Mouse (Mus musculus) lung, postnatal 25 days (tissue): ENCODE data around the gene Acvr1.

Experiments
- DNase-seq: peaks from one replicate; pipeline ENCODE4 v3.0.0; 2022; ENCODE audit warnings: low spot score

Gene Acvr1

DNA sequence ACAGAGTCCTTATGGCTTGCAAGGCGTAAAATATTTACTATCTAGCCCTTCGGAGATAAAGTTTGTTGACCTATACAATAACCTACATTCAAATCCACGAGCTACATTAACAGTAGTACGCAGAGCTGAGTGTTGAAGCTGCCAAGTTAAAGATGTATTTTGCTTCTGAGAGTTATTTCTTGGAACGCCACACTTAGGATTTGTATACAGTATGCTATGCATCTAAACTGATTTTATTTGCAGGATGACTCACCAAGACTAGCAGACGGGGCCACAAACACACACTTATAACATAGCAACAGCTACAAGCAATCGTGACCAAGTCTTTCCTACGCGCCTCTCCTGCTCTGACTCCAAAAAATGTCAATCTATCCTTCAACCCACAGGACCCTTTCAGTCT lies 46.2 kb downstream of the Acvr1 start:
- DNase-seq = no peak

DNA sequence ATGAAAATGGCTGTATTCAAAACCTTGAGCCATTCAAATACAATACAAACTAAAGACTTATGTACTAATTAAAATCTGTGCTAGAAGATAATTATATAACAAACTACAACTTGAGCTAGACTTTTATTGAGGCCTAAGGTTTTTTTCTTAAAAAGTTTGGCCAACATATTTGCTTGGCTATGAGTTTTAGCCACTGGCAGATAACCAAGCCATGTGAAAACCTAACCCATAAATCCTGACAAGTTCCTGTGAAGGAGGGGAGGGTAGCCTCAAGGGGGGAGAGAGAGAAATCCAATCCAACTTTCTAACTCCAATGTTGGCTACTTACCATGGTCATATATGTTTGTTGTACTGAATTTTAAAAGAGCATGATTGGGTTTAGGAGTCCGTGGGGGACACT lies 48.4 kb downstream of the Acvr1 start:
- no peak for DNase-seq

- DNase-seq = no peak
These were observed 50.0 kb downstream of the Acvr1 start for GRCm38 (mm10) chr2:58516920-58517319.

- no peak for DNase-seq
These were observed 51.0 kb downstream of the Acvr1 start for GRCm38 (mm10) chr2:58516000-58516399.

- DNase-seq = no peak
These were observed 52.5 kb downstream of the Acvr1 start for GRCm38 (mm10) chr2:58514489-58514888.

DNA sequence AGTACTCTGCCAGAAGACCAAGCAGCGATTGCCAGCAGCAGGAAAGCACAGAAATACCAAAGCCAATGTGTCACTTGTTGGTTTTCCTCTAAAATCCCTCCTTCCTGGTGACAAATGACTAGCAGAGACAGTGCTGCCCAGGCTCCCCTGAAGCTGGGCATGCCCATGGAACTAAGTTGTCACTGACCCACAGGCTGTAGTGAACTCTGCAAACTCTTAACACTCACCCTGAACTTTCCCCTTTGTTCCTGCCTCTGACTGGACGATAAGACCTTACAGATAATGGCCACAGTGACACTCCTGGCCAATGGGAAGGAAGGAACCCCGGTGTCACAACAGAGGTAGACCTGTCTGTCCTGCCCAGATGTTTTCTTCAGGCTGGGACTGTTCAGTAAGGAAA lies 53.7 kb downstream of the Acvr1 start:
- DNase-seq = no peak

DNA sequence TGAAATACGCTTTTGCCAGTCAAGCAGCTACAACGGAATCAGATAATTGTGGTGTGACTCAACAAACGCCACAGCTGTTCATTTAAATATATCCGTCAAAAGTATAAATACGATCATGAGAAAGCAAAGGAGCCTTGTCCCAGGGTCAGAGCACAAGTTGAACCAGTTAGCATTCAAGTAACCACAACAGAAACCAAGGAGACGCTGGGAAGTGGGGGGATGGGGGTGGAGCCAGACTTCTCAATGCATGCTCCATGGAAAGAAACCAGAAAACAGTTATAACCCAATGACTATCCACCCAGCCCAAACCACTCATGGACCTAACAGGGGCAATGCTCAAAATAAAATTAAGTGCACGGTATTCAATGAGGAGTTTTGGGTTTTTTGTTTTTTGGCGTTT lies 56.8 kb downstream of the Acvr1 start:
- no peak for DNase-seq

DNA sequence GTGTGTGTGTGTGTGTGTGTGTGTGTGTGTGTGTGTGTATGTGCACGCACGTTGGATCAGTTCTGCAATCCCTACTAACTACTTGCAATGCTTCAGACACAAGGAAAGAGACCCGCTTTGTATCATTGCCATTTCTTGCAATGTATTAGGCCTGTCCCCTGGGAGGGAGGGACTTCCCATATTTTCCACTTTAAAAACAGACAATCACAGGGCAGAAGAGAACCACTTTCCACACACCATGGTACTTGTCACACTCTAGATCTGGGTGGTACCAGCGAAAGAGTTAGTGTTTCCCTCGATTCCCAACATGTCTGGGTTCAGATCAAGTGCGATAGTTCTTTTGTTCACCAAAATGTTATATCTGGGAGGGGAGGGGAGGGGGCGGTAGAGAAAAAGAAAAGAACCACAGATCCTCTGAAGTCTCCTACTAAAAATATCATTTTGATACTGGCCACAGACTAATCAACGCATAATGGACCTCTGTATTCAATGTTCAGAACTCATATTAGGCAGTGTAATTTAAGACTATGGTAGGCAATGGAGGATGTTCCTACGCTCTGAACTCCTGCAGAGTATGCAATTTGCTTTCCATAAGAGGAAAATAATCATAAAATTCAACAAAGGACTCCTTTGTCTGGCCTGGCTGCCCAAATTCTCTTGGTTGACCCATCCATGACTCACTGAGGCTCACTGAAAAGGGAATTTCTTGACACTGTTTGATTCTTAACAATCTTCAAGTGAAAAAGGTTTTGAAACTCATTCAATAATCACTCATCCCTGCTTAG lies 61.5 kb downstream of the Acvr1 start:
- DNase-seq = no peak

DNA sequence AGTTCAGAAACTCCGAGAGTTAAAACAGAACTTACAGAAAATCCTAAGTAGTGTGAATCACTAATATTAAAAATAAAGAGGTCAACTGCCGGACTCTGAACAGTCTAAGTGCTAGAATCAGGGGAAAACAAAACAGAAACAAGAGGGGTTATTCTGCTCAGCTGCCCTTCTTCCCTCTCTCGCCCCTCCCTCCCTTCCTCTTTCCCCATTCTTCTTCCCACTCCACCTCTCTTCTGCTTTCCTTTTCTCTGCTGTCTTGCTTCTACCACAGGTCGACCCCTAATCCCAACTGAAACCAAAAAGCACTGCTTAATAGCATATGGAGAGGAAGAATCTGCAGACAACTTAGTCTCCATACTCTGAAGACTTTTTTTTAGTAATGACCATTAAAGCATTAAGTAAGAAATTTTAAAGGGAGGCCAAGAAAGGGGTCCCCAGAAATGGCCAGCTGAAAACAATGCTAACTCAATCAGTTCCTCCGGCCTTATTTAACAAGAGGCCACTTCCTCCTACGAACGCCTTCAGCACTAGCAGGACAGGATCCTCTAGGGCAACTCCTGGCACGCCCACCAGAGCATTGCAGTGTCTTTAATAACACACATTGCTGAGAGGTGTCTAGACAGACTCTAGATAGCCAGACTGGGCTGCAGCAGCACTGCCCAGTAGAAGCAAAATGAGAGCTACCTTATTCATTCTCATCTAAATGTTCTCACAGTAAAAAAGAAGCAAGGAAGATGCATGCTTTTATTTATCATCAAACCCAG lies 70.1 kb downstream of the Acvr1 start:
- DNase-seq = no peak

DNA sequence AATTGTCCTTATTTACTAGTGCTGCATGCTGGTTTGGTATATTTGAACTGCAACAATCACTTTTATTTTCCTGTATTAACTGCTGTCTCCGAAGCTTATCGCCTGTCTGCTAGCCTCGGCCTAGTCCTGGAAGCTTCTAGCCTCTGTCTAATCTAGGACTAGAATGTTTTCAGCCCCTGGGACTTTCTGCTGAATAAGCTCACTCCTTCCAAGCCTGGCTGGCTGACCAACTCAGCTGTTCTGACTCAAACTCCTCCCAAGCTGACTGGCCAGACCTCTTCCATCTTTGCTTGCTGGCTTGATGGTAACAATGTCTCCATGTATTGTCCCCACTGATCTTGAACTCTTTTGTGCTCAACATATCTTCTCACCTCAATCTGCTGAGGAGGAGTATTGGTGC lies 71.7 kb downstream of the Acvr1 start:
- DNase-seq = no peak

DNA sequence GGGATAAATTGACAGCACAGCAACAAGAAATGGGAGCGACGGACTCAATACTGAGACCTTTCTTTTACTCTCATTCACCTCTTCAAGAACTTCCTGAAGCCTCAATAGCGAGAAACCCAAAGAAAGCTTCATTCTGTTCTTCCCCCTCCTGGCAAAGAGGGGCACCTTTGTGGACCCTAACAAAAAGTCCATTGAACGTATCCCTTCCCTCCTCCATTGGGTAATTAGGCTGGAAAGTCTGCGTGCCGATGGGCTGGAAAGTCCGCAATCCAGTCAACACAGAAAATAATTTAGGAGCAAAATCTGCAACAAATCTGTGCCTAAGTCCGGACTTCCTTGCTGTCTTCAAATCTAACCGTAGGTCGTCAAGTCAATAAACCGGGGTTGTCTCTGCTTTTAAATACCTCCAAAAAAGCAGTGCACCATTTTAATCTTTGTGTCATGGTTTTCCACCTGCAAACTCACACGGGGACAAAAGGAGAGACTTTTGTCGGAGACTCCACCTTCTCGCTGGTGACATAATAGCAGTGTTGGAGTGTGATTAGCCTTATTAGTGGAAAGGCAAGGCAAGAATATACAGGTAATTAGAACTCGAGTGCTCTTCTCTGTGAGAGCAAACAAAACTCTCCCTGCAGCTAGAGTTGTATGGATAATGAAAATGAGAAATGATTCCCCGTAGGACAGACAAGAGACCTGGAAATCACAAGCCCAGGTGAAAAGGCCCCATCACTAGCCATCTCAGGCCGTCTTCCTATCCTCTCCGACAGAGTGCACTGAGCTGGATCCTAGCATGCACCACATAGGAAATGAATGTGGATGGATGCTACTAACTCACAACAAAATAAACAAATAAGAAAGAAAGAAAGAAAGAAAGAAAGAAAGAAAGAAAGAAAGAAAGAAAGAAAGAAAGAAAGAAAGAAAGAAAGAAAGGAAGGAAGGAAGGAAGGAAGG lies 73.0 kb downstream of the Acvr1 start:
- DNase-seq = no peak

DNA sequence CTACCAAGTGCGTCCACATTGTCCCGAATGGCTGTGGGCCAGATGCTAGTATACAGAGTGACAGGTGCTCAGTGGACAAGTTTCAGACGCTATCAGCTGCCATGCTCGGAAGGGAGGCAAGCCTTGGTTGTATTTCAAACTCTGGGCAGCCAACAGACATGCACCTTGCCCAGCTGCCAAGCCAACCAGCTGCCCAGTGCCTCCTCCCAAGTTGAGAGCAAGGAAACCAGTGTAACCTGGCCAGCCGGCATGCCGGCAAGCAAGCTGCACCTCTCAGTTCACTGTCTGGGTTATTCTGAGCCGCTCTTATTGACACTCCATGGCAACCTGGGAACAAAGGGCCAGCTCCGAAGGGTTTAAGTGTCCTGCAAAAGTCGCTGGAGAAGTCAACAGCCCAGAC lies 77.7 kb downstream of the Acvr1 start:
- DNase-seq = peak; percentile 74

GRCm38 (mm10) chr2:58488404-58488803 lies 78.6 kb downstream of the Acvr1 start:
- no peak for DNase-seq

- DNase-seq = no peak
These were observed 79.7 kb downstream of the Acvr1 start for GRCm38 (mm10) chr2:58487279-58487560.

GRCm38 (mm10) chr2:58486441-58487278 lies 80.3 kb downstream of the Acvr1 start:
- DNase-seq = peak; percentile 47

- no peak for DNase-seq
These were observed 81.3 kb downstream of the Acvr1 start for GRCm38 (mm10) chr2:58485683-58486082.

- peak; percentile 65 for DNase-seq
These were observed 81.8 kb downstream of the Acvr1 start for GRCm38 (mm10) chr2:58485152-58485551.

DNA sequence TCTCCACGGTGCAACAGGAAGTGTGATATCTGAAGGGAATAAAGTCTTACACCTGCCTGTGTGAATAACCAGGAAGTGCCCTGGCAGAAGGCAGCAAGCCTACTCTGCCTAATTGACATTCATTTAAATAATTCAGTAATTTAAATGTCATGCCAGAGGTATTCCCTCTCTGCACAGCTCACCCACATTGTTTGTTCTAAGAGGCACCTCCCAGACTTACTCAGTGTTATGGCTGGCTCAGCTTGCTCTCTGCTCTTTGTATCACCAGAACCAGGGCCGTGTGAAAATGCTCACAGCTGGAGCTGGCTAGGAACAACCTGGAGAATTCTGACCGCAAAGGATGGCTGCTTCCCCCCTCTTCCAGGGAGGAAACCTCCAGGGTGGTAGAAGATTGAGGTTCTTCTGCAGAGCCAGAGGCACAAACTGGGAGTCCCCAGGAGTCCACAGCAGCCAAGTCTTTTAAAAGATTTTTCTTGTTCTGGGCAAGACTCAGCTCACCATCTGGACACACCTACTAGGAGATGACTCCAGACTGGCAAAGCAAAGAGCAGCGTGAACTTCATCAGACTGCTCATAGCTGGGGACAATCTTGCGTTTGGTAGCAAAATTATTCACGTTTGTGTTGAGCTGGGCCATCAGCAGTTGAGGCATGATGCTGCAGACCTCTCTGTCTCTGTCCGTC lies 82.5 kb downstream of the Acvr1 start:
- DNase-seq = no peak

GRCm38 (mm10) chr2:58481450-58482100 lies 85.4 kb downstream of the Acvr1 start:
- no peak for DNase-seq

GRCm38 (mm10) chr2:58480764-58481163 lies 86.2 kb downstream of the Acvr1 start:
- DNase-seq = no peak

- no peak for DNase-seq
These were observed 87.4 kb downstream of the Acvr1 start for GRCm38 (mm10) chr2:58479536-58479935.
